Mouse (Mus musculus) kidney, postnatal 25 days (tissue): ENCODE results near the gene Rd3l.

Experiments used
- DNase-seq, 2 experiments: peaks; one replicate each; pipeline ENCODE4 v3.0.0; 2021; ENCODE audit warnings: mixed read lengths in 2 of 2

The Rd3l gene

DNA sequence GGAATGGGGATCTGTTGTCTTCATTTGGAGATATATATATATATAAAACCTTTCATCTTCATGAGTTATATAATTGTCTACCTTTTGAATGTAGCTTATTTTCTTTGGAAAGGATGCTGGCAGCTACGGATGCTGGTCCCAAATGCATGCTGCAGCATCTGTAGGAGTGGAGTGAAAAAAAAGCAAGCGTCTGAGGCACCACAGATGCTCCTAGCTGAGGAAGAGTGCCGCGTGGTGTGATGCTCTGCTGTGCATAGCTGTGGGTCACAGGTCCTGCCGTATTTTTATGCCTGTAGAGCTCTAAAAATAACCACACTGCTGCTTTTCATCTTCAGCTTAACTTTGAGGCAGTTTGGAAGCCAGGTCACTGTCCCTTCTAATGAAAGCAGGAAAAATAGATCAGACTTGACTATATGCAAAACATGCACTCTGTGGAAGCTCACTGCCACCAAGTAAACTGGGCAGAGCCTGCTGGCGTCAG lies at the start of gene Rd3l:
Gene Rd3l (minus strand): TSS at position 431 of the 481 bp plus-strand sequence.
- DNase-seq: no peak

DNA sequence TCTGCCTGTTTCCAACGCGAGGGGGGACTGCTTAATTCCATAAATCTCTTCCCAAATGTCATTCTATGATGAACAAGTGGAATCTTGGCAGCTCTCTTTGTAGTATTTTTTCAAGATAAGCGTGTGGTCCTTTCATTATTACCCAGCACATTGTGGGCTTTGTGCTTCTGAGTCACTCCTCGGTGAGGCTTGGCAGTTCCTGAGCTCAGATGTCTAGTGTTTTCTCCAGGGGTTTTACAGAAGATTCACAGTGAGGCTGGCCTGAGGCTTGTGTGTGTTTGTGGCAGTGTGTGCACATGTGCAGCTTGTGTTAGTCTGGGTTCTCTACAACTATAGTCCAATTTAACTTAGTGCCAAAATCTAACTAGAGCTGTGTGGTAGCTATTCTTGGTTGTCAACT lies 46.3 kb upstream of the Rd3l start:
- no peak for DNase-seq

DNA sequence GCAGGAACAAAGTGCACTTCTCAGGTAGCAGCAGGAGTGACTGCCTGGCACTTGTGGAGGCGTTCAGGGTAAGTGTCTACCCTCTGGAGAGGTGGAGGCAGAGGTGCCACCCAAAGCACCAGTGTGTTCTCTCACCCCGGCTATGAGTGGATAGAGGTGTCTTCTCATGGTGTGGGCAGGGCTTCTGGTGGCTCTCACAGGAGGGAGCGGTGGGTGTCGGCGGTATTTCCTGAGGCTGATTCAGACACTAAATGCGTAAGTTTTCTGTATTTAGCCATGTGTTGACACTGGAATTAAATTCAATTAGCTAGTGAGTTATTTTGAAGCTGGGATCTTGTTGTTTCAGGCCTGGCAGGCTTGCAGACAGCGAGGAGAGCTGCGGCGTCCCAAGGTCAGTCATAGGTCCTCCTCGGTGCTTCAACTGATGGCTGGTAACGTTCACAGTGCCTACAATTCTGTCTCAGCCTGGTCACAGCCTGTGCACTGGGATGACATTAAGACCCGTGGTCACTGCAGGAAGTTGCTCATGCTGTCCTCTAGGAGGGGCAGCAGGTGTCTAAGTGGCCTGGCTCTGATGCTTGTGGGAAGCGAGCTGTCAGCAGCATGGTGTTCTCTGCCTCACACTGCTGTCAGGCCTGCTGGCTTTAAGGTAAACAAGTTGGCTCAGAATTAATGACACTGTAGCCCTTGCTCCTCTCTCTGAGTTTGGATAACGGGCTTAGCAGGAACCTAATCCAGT lies 45.0 kb upstream of the Rd3l start:
- DNase-seq: no peak

GRCm38 (mm10) chr12:112025457-112025856 lies 44.3 kb upstream of the Rd3l start:
- no peak for DNase-seq

GRCm38 (mm10) chr12:112024581-112025310 lies 43.6 kb upstream of the Rd3l start:
- no peak for DNase-seq

GRCm38 (mm10) chr12:112023306-112023705 lies 42.2 kb upstream of the Rd3l start:
- DNase-seq: no peak

DNA sequence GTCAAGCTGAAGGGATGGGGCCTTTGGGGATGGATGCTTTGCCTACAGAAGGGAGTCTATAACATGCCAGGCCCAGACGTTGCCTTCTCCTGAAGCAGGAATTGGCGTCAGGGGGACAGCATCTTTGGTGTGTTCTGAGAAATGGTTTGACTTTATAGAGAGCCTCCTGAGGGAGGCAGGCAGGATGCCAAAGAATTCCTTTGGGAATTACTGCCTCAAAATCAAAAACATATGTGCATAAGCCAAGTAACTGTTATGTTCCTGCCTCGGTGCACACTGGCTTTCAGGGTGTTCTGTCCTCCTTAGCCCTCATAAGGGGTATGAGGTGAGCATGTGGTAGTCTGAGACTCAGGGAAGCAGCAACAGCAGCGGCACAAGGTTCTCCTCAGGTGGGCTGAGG lies 35.2 kb upstream of the Rd3l start:
- no peak for DNase-seq

- DNase-seq: no peak
Observed at GRCm38 (mm10) chr12:112013271-112013801, 32.2 kb upstream of the Rd3l start.

DNA sequence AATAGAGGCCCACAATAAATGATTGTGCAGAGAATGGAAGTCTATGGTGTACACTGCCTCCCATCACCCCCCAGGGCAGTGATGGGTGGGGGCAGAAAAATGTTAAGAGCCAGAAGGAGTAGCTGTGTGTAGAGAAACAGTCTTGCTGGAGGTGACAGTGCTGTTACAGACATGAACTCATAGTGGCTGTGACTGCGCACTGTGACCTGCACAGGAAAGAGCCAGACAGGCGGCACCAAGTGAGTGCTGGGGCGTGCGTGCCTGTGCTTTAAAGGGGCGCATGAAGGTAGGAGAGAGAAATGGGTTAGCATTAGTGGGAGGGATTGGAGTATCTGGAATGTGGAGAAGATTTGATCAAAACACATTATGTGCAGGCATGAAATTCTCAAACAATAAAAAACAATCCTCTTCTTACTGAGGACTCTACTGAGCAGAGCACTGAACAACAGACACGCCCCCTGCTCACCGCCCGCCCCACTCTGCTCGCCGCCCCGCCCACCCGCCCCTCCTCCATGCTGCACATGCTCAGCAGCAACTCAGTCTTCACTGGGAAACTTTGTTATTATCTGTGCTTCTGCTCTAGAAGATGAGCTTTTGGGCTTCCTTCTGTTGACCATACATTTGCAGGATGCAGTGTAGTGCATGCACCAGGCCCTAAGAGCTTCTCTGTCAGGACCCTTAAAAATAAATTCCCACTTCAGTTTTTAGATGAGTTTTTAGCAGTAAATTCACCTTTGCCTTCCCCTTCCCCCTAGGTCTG lies 31.6 kb upstream of the Rd3l start:
- peak in 1 of 2 experiments; percentile 38 for DNase-seq

DNA sequence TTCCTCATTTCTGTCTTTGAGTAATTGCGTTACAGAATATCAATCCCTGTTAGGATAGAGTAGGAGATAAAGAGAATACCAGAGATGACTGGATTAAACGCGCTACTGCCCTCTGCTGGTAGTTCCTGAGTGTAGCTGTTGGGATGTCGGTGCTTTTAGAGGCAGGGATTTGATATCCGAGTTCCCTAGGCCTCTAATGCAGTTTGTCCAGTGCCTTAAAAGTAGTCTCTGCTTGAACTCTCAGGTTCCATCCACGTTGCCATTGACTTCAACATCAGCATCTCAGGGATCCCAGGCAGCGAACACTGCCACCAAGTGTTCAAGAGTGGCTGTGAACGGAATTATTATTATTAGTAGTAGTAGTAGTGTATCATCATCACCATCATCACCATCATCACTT lies 20.1 kb upstream of the Rd3l start:
- peak; percentile 75 to 87 for DNase-seq

DNA sequence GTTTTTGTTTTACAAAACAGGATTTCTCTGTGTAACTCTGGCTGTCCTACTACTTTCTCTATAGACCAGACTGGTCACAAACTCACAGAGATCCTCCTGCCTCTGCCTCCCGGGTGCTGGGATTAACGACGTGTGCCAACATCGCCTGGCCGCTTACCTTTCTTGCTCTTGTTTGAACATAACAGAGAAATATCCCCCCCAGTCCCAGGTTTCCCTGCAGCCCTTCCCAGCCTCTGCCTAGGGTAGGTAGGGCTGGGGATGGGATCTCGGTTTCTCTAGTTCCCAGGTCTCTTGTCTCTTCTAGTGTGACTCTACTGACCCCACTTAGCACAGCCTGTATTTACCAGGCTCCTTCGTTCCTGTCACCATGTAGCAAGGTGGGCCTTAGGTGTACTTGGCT lies 18.6 kb upstream of the Rd3l start:
- DNase-seq: no peak

- peak; percentile 46 to 75 for DNase-seq
Observed at GRCm38 (mm10) chr12:111995161-111995560, 14.0 kb upstream of the Rd3l start.

DNA sequence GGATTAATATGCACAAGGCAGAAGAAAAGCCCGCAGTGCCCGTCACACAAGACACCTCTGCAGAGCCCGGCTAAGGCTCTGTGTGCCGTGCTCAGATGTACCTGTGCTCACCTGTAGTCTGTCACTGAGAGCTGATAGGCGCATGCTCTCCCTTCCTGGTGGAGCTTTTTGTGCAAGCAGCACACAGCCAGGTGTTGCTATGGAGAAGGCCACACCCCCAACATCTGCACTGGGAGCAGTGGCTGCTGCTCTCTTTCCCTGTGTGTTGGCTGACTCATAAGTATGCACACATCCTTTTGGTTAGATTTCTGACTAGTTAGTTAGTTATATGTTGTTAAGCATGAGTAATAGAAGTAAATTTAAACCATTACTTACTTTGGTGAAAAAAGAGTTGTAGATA lies 11.5 kb upstream of the Rd3l start:
- no peak for DNase-seq

GRCm38 (mm10) chr12:111986756-111987155 lies 5.6 kb upstream of the Rd3l start:
- no peak for DNase-seq

DNA sequence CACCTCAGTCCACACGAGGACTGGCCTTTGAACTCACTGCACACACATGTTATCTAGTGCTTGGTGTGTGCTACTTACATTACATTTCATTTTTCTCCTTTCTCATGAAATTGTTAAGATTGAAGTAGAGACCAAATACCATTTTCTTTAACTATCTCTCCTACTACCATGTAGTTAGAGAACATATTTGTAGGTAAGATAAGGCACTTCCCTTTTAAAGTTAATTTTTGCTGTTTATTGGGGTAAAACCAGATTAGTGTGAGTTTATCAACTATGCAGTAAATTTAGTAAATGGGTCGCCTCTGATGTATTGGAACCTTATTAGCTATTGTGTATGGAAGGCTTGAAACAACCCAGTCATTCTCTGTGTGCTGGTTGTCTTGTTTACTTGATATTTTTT lies 2.0 kb upstream of the Rd3l start:
- no peak for DNase-seq

DNA sequence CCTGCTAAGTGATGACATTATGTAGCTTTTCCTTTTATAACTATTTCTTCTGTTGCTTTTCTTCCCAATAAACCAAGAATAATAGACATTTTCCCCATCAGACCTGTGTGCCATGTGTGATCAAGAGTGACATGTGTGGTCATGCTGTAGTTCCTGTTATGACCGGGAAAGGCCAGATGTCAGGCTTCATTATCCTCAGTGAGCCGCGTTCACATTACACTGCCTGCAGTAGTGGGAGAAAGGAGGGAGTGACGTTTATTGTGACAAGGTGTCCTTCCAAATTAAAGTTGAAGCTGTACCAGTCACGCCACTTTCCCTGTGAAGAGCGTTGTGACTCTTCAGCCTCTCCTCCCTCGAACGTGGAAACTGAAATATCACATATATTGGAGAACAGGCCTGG lies 714 bp upstream of the Rd3l start:
- no peak for DNase-seq

DNA sequence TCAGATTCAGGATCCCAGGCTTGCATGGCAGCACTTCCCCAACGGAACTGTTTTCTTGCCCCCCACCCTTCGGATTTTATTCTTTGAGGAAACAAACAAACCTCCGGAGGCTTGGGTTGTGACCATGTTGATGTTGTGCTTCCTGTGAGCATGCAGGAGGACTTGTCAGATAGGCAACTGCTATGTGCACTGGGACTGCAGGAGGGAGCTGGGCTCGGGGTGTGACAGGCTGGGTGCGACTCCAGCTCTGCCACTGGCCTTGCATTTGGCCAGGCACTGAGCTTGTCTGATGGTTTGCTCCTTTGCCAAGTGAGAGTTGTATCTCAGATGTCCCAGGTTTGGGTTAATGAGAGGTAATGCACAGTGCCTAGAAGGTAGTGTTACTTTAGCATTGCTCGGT lies 2.8 kb downstream of the Rd3l start:
- no peak for DNase-seq

GRCm38 (mm10) chr12:111977138-111977537 lies 4.0 kb downstream of the Rd3l start:
- peak in 1 of 2 experiments; percentile 66 for DNase-seq

GRCm38 (mm10) chr12:111974578-111974977 lies 6.5 kb downstream of the Rd3l start:
- no peak for DNase-seq

DNA sequence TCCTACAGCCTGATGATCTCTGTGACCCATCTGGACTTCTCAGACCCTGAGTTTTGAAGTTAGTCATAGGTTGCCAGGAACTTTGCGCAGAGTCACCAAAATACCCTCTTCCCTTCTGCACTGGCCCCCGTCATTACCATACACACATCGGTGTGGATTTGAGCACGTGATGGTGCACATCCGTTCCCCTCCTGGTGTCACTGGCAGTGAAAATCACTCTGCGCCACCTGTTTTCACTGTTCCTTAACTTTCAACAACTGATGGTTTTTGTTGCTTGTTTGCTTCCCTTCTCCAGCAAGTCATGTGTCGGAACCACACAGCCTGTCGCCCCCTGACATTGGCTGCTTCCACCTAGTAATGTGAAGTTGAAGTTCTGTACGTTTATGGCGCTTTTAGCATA lies 8.6 kb downstream of the Rd3l start:
- no peak for DNase-seq

DNA sequence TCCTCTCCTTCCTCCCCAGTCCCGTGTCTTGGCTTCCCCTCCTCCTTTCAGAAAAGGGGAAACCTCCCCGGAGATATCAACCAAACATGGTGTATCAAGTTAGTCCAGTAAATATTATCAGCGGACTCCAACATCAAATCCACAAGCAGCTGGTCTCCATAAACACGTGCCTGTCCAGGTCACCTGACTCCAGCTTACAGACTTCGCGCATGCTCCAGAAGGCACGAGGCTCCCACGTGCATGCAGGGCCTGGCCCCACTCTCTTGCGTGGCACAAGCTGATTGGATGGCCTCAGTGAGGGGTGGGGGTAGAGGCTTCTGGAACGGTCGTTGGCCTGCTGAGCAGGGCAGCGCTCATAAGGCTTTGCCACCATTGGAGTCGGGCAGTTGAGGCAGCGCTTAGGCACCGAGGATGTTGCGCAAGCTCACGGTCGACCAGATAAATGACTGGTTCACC lies 9.9 kb downstream of the Rd3l start, which contains the start of gene Tdrd9:
Gene Tdrd9 (plus strand): TSS at position 329 of the 456 bp plus-strand sequence.
- DNase-seq: no peak

DNA sequence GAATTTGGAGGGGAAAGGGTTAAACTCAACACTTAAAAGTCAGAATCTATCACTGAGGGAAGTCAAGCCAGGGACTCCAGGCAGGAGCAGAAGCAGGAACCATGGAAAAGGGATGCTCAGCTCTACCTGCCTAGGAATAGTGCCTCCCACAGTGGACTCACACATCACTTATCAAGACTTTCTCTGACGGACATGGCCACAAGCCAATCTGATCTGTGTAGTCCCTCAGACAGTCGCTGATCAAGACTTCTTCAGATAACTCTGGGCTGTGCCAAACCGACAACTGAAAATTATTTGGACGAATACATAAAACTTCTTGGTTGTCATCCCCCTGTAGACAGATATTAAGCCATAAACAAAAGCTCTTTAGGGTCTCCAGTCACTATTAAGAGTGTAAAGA lies 11.0 kb downstream of the Rd3l start:
- DNase-seq: no peak

GRCm38 (mm10) chr12:111966683-111967173 lies 14.4 kb downstream of the Rd3l start, which contains the start of gene Atp5mpl:
Atp5mpl (minus strand) TSS chr12:111966977.
- DNase-seq: peak; percentile 97
